Mouse (Mus musculus) intestine, postnatal 0 days (tissue): ENCODE data around the gene Gm42417. TPM values are rescaled to one million over a fixed set of nuclear protein-coding genes. Genes with fewer than 3 reads are reported as not detected.
A peak's percentile ranks its signal among the peaks of the same experiment; 100 is the strongest.

ENCODE experiments used
- ATAC-seq: fragments of 200-750 bp; cut with Nextera tagmentation; 2 replicates; pipeline ENCODE4 v1.8.0; 2017; ENCODE audit warnings: mild to moderate bottlenecking, moderate TSS enrichment, moderate library complexity
- H3K27ac ChIP-seq: fragments of 300-500 bp; sonication (generic); 2 replicates; pipeline ENCODE4 v1.5.1; 2014; ENCODE audit warnings: mild to moderate bottlenecking, low read depth, low read length, moderate library complexity
- H3K27me3 ChIP-seq: fragments of 300-500 bp; sonication (generic); replicated peaks from 2 replicates; pipeline ENCODE4 v1.6.1; 2014; ENCODE audit warnings: low read length, mixed read lengths; ENCODE audit not compliant: control insufficient read depth, insufficient read depth
- H3K36me3 ChIP-seq: fragments of 300-500 bp; sonication (generic); 2 replicates; pipeline ENCODE4 v1.6.1; 2014; ENCODE audit warnings: mild to moderate bottlenecking, moderate library complexity; ENCODE audit not compliant: control insufficient read depth, insufficient read depth
- H3K4me1 ChIP-seq: fragments of 300-500 bp; sonication (generic); replicated peaks from 2 replicates; pipeline ENCODE4 v1.6.1; 2014; ENCODE audit warnings: antibody characterized with exemption, low read length, mixed read lengths; ENCODE audit not compliant: control insufficient read depth, insufficient read depth
- H3K4me2 ChIP-seq: fragments of 300-500 bp; sonication (generic); replicated peaks from 2 replicates; pipeline ENCODE4 v1.6.1; 2014; ENCODE audit warnings: low read depth, mild to moderate bottlenecking, moderate library complexity
- H3K4me3 ChIP-seq: fragments of 300-500 bp; sonication (generic); 2 replicates; pipeline ENCODE4 v1.5.1; 2014; ENCODE audit warnings: low read depth, low read length
- H3K9ac ChIP-seq: fragments of 300-500 bp; sonication (generic); 2 replicates; pipeline ENCODE4 v1.6.1; 2014; ENCODE audit warnings: mild to moderate bottlenecking, low read depth, low read length
- H3K9me3 ChIP-seq: fragments of 300-500 bp; sonication (generic); 2 replicates; pipeline ENCODE4 v1.6.1; 2016; ENCODE audit warnings: mixed run types; ENCODE audit not compliant: control insufficient read depth
- CTCF ChIP-seq: sonication (generic); IDR thresholded peaks from 2 replicates; pipeline ENCODE4 v1.5.1; 2016; ENCODE audit warnings: low read depth, mild to moderate bottlenecking, control low read depth, antibody characterized with exemption, moderate library complexity
- WGBS: fragments of 180-500 bp; shearing (Covaris S2); extraction: QIAGEN DNeasy Blood & Tissue Kit; methylation state at CpG from one replicate; pipeline ENCODE4 v1.1.7; 2014; 5-methylcytosine and 5-hydroxymethylcytosine counted together
- polyA plus RNA-seq: library from polyadenylated mRNA; unstranded; fragments of >200 nt; fragmentation: Nextera tagmentation; extraction: Ambion mirVana; gene quantifications from 2 replicates; pipeline ENCODE4 v1.2.1, GENCODE M21; 2015

The Gm42417 gene
- polyA plus RNA-seq, 1 experiment from 2014 or later: 0.22 TPM

DNA sequence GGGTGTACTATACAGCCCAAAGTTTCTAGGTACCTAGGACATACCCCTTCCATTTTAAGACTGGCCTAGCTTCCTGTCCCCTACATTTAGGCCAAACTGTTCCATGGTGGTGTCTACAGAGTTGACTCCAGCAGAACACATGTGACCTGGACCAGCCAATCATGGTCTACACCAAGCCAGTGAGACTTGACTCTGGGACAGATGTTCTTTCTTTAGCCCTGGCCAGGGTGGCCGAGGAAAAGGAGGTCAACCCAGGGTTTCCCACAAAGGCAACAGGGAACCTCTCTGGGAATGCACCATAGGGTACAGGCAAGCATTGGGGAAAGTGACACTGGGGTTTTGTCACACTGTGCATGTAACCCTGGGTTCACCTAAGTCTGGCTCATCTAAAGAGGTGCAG lies 33.5 kb upstream of the Gm42417 start:
- Histone ChIP-seq H3K27ac (no peak overlapping the region), H3K27me3 (no peaks in the 10 kb centered on the region), H3K9me3 (no peaks in the 10 kb centered on the region), H3K4me3 (no peak overlapping the region), H3K36me3 (no peaks in the 10 kb centered on the region), H3K4me2 (no peak overlapping the region), H3K4me1 (peaks cover 20% of the 10 kb centered on the region), H3K9ac (no peak overlapping the region)
- WGBS: 79% methylated on average over 1 of the region's 1 CpGs
- no peak for TF ChIP-seq CTCF
- ATAC-seq: no peak

- no peaks in the 10 kb centered on the region for H3K36me3 ChIP-seq
- no peaks in the 10 kb centered on the region for H3K27me3 ChIP-seq
- ATAC-seq: no peak
- H3K27ac ChIP-seq: no peak overlapping the region
- H3K4me2 ChIP-seq: no peak overlapping the region
- H3K9ac ChIP-seq: no peak overlapping the region
- no peaks in the 10 kb centered on the region for H3K9me3 ChIP-seq
- WGBS: 64% methylated on average over 2 of the region's 2 CpGs
- TF ChIP-seq CTCF: no peak
- no peak overlapping the region for H3K4me3 ChIP-seq
- H3K4me1 ChIP-seq: peaks cover 15% of the 10 kb centered on the region
Observed at GRCm38 (mm10) chr1:36572140-36572700, 33.0 kb upstream of the Gm42417 start.

DNA sequence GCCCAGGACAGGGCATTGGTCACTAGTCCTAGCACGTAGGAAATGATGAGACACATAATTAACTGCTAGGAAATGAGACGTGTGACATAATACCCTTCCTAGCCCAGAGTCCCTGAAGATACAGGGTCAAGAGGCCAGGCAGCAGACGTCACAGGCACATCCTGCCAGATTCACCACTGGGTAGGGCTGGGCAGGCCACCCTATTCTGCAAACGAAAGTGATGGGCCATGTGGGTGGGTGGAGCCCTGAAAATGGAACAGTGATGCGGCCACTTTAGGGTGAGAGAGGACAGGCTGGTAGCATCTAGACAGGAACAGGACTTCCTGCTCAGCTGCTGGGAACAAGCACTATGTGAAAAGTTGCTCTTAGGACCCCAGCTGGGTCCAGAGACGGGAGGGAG lies 32.4 kb upstream of the Gm42417 start:
- no peak for ATAC-seq
- Histone ChIP-seq H3K4me3 (no peak overlapping the region), H3K36me3 (no peaks in the 10 kb centered on the region), H3K9me3 (no peaks in the 10 kb centered on the region), H3K27me3 (no peaks in the 10 kb centered on the region), H3K4me2 (no peak overlapping the region), H3K4me1 (peaks cover 9% of the 10 kb centered on the region), H3K9ac (no peak overlapping the region), H3K27ac (no peak overlapping the region)
- 46% methylated on average over 6 of the region's 6 CpGs for WGBS
- TF ChIP-seq CTCF: no peak

DNA sequence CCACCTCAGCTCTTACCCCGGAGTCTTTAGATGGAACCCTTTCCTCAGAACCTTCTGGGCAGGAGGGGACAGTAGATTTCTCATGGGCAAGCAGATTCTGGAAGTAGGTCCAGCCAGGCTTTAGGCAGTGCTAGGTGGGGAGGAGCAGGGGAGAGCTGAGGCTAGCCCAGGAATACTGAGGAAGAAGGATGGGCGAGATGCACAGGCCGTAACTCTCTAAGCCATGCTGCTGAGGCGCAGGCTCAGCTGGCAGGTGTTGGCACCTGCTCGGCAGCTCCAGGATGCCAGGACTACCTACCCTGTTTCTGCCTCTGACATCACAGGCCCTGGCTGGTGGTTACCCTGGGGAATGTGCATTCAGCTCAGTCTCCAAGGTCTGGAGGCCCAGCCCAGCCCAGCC lies 31.1 kb upstream of the Gm42417 start:
- no peak for ATAC-seq
- H3K9me3 ChIP-seq: no peaks in the 10 kb centered on the region
- H3K27ac ChIP-seq: no peak overlapping the region
- H3K36me3 ChIP-seq: no peaks in the 10 kb centered on the region
- H3K4me1 ChIP-seq: 0 out of 2 replicates have a peak, but pooled peaks cover 2% of the 10 kb centered on the region
- no peak overlapping the region for H3K4me3 ChIP-seq
- H3K4me2 ChIP-seq: no peak overlapping the region
- no peak for TF ChIP-seq CTCF
- 91% methylated on average over 5 of the region's 5 CpGs for WGBS
- H3K27me3 ChIP-seq: no peaks in the 10 kb centered on the region
- no peak overlapping the region for H3K9ac ChIP-seq

- TF ChIP-seq CTCF: no peak
- H3K4me3 ChIP-seq: no peak overlapping the region
- no peaks in the 10 kb centered on the region for H3K36me3 ChIP-seq
- peak overlapping the region; percentile 15; the same call in 1 of the 2 replicates for H3K27ac ChIP-seq
- no peaks in the 10 kb centered on the region for H3K9me3 ChIP-seq
- no peak overlapping the region for H3K4me2 ChIP-seq
- no peak overlapping the region for H3K9ac ChIP-seq
- WGBS: 44% methylated on average over 7 of the region's 7 CpGs
- H3K4me1 ChIP-seq: 0 out of 2 replicates have a peak, but pooled peaks cover 2% of the 10 kb centered on the region
- ATAC-seq: no peak
- no peaks in the 10 kb centered on the region for H3K27me3 ChIP-seq
Observed at GRCm38 (mm10) chr1:36569694-36570276, 30.6 kb upstream of the Gm42417 start.

- 76% methylated on average over 4 of the region's 4 CpGs for WGBS
- no peak for ATAC-seq
- TF ChIP-seq CTCF: no peak
Observed at GRCm38 (mm10) chr1:36568776-36569175, 29.5 kb upstream of the Gm42417 start.

More at GRCm38 (mm10) chr1:36568776-36569175, 29.5 kb upstream of the Gm42417 start:
- H3K27ac ChIP-seq: peak overlapping the region; percentile 50; the same call in 1 of the 2 replicates
- no peaks in the 10 kb centered on the region for H3K27me3 ChIP-seq
- no peaks in the 10 kb centered on the region for H3K9me3 ChIP-seq
- H3K9ac ChIP-seq: no peak overlapping the region
- 0 out of 2 replicates have a peak, but pooled peaks cover 2% of the 10 kb centered on the region for H3K4me1 ChIP-seq
- H3K4me2 ChIP-seq: no peak overlapping the region
- no peaks in the 10 kb centered on the region for H3K36me3 ChIP-seq
- no peak overlapping the region for H3K4me3 ChIP-seq
